7 mouse cellular contexts compared by ENCODE assay signal in the genomic region with DNA sequence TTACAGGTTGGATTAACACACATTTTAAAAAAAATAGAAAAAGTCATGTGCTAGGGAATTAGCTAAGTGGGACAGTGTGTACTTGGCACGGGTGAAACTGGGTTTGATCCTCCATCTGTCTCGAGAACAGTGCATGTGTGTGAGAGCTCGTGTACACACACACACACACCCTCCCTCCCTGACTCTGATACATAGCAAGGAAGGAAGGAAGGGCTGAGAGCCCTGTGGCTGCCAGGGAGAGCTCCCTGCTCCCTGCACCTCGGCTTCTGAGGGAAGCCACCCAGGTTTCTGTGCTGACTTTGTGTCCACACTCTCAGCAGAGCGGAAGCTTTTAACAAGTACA.
DNase-seq lines count a peak whose midpoint lies in the region; ATAC-seq and TF ChIP-seq lines count a peak whose summit lies in the region.

No protein-coding gene starts in this region.

- H3K4me1 ChIP-seq in ES-Bruce4 (ENCODE audit: control insufficient read depth, insufficient read depth, low read length), result peaks cover 12% of the 10 kb centered on the region
- H3K4me1 ChIP-seq in forebrain, embryonic 13.5 days, result peaks cover 32% of the 10 kb centered on the region
- H3K4me1 ChIP-seq in intestine, embryonic 14.5 days (replicated peaks; ENCODE audit: control insufficient read depth, insufficient read depth, low read length), result peaks cover 33% of the 10 kb centered on the region
- peaks cover 13% of the 10 kb centered on the region; the same call in 1 of the 2 replicates for H3K4me1 ChIP-seq in lung, postnatal 0 days (ENCODE audit: insufficient read depth, low read depth, low read length)
- peaks cover 23% of the 10 kb centered on the region for H3K4me1 ChIP-seq in stomach, embryonic 14.5 days (ENCODE audit: control insufficient read depth, insufficient read depth, low read length)

- no peaks in the 10 kb centered on the region for H3K9me3 ChIP-seq in ES-Bruce4 (replicated peaks; ENCODE audit: control insufficient read depth, insufficient read depth, low read length, poor library complexity, severe bottlenecking)
- no peaks in the 10 kb centered on the region for H3K9me3 ChIP-seq in forebrain, embryonic 13.5 days (replicated peaks)
- H3K9me3 ChIP-seq in intestine, embryonic 14.5 days (ENCODE audit: control insufficient read depth, low read length), result no peaks in the 10 kb centered on the region
- no peaks in the 10 kb centered on the region for H3K9me3 ChIP-seq in lung, postnatal 0 days (ENCODE audit: low read length)
- no peaks in the 10 kb centered on the region for H3K9me3 ChIP-seq in stomach, embryonic 14.5 days (ENCODE audit: control insufficient read depth, low read depth, low read length)

- peak overlapping the region; percentile 90 for H3K27ac ChIP-seq in ES-Bruce4 (ENCODE audit: insufficient read depth, low read length)
- no peak overlapping the region for H3K27ac ChIP-seq in forebrain, embryonic 13.5 days
- H3K27ac ChIP-seq in intestine, embryonic 14.5 days (ENCODE audit: low read depth), result peak overlapping the region; percentile 85
- peak overlapping the region; percentile 83 for H3K27ac ChIP-seq in lung, postnatal 0 days (ENCODE audit: low read length)
- H3K27ac ChIP-seq in stomach, embryonic 14.5 days (ENCODE audit: low read length), result peak overlapping the region; percentile 48

- peak overlapping the region; percentile 51 for H3K4me2 ChIP-seq in forebrain, embryonic 13.5 days
- H3K4me2 ChIP-seq in intestine, embryonic 14.5 days (ENCODE audit: low read length), result peak overlapping the region; percentile 40
- peak overlapping the region; percentile 45 for H3K4me2 ChIP-seq in lung, postnatal 0 days (replicated peaks; ENCODE audit: low read depth, low read length)
- peak overlapping the region; percentile 22 for H3K4me2 ChIP-seq in stomach, embryonic 14.5 days (replicated peaks; ENCODE audit: low read depth, low read length)

- TF ChIP-seq EP300 in ES-Bruce4 (IDR thresholded peaks at IDR 0.05; ENCODE audit: insufficient read depth, low read depth, low read length), result no peak
- no peak for TF ChIP-seq EP300 in lung, postnatal 0 days (IDR thresholded peaks at IDR 0.05)

- peak overlapping the region; percentile 26 for H3K9ac ChIP-seq in ES-Bruce4 (ENCODE audit: low read depth, poor library complexity, severe bottlenecking)
- H3K9ac ChIP-seq in forebrain, embryonic 13.5 days, result no peak overlapping the region
- peak overlapping the region; percentile 38 for H3K9ac ChIP-seq in intestine, embryonic 14.5 days (ENCODE audit: low read length)
- H3K9ac ChIP-seq in lung, postnatal 0 days (replicated peaks; ENCODE audit: low read depth), result 0 out of 2 replicates have a peak overlapping the region, but pooled peaks have one; percentile 16
- no peak overlapping the region for H3K9ac ChIP-seq in stomach, embryonic 14.5 days (replicated peaks; ENCODE audit: low read depth, low read length)

- no peak for TF ChIP-seq CTCF in ES-Bruce4 (IDR thresholded peaks at IDR 0.05; ENCODE audit: low read depth, low read length)
- TF ChIP-seq CTCF in lung, postnatal 0 days (IDR thresholded peaks at IDR 0.05), result no peak

- H3K36me3 ChIP-seq in ES-Bruce4 (ENCODE audit: control insufficient read depth, insufficient read depth, low read length, poor library complexity, severe bottlenecking), result no peaks in the 10 kb centered on the region
- H3K36me3 ChIP-seq in forebrain, embryonic 13.5 days (ENCODE audit: poor library complexity, severe bottlenecking), result no peaks in the 10 kb centered on the region
- H3K36me3 ChIP-seq in intestine, embryonic 14.5 days (ENCODE audit: control insufficient read depth, insufficient read depth, low read length), result no peaks in the 10 kb centered on the region
- H3K36me3 ChIP-seq in lung, postnatal 0 days (ENCODE audit: insufficient read depth, low read length), result no peaks in the 10 kb centered on the region
- H3K36me3 ChIP-seq in stomach, embryonic 14.5 days (ENCODE audit: control insufficient read depth, insufficient read depth, low read length), result no peaks in the 10 kb centered on the region

- no peak overlapping the region for H3K4me3 ChIP-seq in ES-Bruce4 (ENCODE audit: low read depth, low read length)
- H3K4me3 ChIP-seq in forebrain, embryonic 13.5 days, result no peak overlapping the region
- H3K4me3 ChIP-seq in intestine, embryonic 14.5 days (ENCODE audit: low read depth, low read length), result peak overlapping the region; percentile 9; the same call in 1 of the 2 replicates
- no peak overlapping the region for H3K4me3 ChIP-seq in lung, postnatal 0 days (ENCODE audit: low read depth, low read length)
- no peak overlapping the region for H3K4me3 ChIP-seq in stomach, embryonic 14.5 days (ENCODE audit: low read depth, low read length)

- no peak for TF ChIP-seq POLR2A in ES-Bruce4 (IDR thresholded peaks at IDR 0.05; ENCODE audit: insufficient read depth, low read length)

- ATAC-seq in forebrain, embryonic 13.5 days, result peak; percentile 74
- ATAC-seq in intestine, embryonic 14.5 days (replicated peaks; ENCODE audit: low FRiP score, low TSS enrichment, low read depth), result peak; percentile 28; the same call in 1 of the 2 replicates
- peak; percentile 78 for ATAC-seq in lung, postnatal 0 days
- peak; percentile 68 for ATAC-seq in stomach, embryonic 14.5 days (ENCODE audit: insufficient number of reproducible peaks, insufficient read depth, low FRiP score, low read depth)
- no peak for ATAC-seq in CD4-positive, CD25-positive, alpha-beta regulatory T cell, adult 4 months

- under 1% methylated on average over 4 of the region's 5 CpGs for WGBS in forebrain, embryonic 13.5 days
- 10% methylated on average over 4 of the region's 5 CpGs for WGBS in intestine, embryonic 14.5 days
- 9% methylated on average over 5 of the region's 5 CpGs for whole genome bisulfite sequencing in lung, postnatal 0 days
- 8% methylated on average over 5 of the region's 5 CpGs for WGBS in stomach, embryonic 14.5 days

- DNase-seq in adipocyte (ENCODE audit: low spot score), result peak; percentile 48
- peak; percentile 64 for DNase-seq in intestine, embryonic 14.5 days (ENCODE audit: low spot score)
- DNase-seq in lung, postnatal 0 days (ENCODE audit: low spot score), result peak; percentile 84

- H3K27me3 ChIP-seq in ES-Bruce4 (ENCODE audit: control insufficient read depth, insufficient read depth, low read length, poor library complexity, severe bottlenecking), result no peaks in the 10 kb centered on the region
- H3K27me3 ChIP-seq in forebrain, embryonic 13.5 days, result 0 out of 2 replicates have a peak, but pooled peaks cover 4% of the 10 kb centered on the region
- H3K27me3 ChIP-seq in intestine, embryonic 14.5 days (replicated peaks; ENCODE audit: control insufficient read depth, insufficient read depth, low read length), result no peaks in the 10 kb centered on the region
- H3K27me3 ChIP-seq in lung, postnatal 0 days (replicated peaks; ENCODE audit: insufficient read depth, low read length), result no peaks in the 10 kb centered on the region
- no peaks in the 10 kb centered on the region for H3K27me3 ChIP-seq in stomach, embryonic 14.5 days (ENCODE audit: control insufficient read depth, insufficient read depth, low read length)

Comparison
In these comparisons a context has a peak if more than half of its experiments do, and no peak if none do; other contexts are left out.
1. H3K9ac ChIP-seq: peak in ES-Bruce4 (single experiment), intestine, embryonic 14.5 days (single experiment) and lung, postnatal 0 days (single experiment); none in forebrain, embryonic 13.5 days (single experiment) and stomach, embryonic 14.5 days (single experiment).
2. Peak in every context shown above with its lines, with median percentiles within 50 percentile points of each other: DNase-seq and H3K4me2 ChIP-seq.